Mouse (Mus musculus) ES-Bruce4 (cell line): ENCODE data around the gene Urod.

Experiments
- CTCF ChIP-seq: IDR thresholded peaks from one replicate; pipeline ENCODE4 v1.8.1; 2011; ENCODE audit warnings: low read depth, low read length
- POLR2A ChIP-seq: IDR thresholded peaks from one replicate; pipeline ENCODE4 v1.8.1; 2011; ENCODE audit warnings: low read length; ENCODE audit not compliant: insufficient read depth

- TF ChIP-seq POLR2A, result no peak
- no peak for TF ChIP-seq CTCF
These were observed 11.6 kb upstream of the Urod start for GRCm38 (mm10) chr4:117005611-117006400.
